Mouse (Mus musculus): ENCODE results near the gene Leng1. TPM values are rescaled to one million over a fixed set of nuclear protein-coding genes. Genes with fewer than 3 reads are reported as not detected.

Leng1 gene
- total RNA-seq, 2 experiments from 2014 or later = 7.9 to 9.4 TPM

GRCm38 (mm10) chr7:3643412-3643811 is 22.2 kb downstream of the Leng1 start:
- no peak for ATAC-seq (replicated peaks; ENCODE audit: poor library complexity)

GRCm38 (mm10) chr7:3630478-3630815 is 35.2 kb downstream of the Leng1 start:
- ATAC-seq (replicated peaks; ENCODE audit: poor library complexity) = peak; percentile 10; the same call in 1 of the 2 replicates

GRCm38 (mm10) chr7:3629543-3630477 is 35.8 kb downstream of the Leng1 start, which contains the start of the genes Tfpt and Prpf31:
Tfpt (minus strand) TSS chr7:3629929.
Prpf31 (plus strand) TSS chr7:3629985.
- ATAC-seq (replicated peaks; ENCODE audit: poor library complexity) = peak; percentile 94

- no peak for ATAC-seq (replicated peaks; ENCODE audit: poor library complexity)
Observed at GRCm38 (mm10) chr7:3629030-3629429, 36.6 kb downstream of the Leng1 start.

GRCm38 (mm10) chr7:3617242-3617995 is 48.2 kb downstream of the Leng1 start, which contains the start of gene Ndufa3:
Ndufa3 (plus strand) TSS chr7:3617373.
- ATAC-seq (replicated peaks; ENCODE audit: poor library complexity) = peak; percentile 96

- ATAC-seq (replicated peaks; ENCODE audit: poor library complexity) = peak; percentile 26
Observed at GRCm38 (mm10) chr7:3616389-3617241, 49.0 kb downstream of the Leng1 start.

- no peak for ATAC-seq (replicated peaks; ENCODE audit: poor library complexity)
Observed at GRCm38 (mm10) chr7:3616057-3616388, 49.6 kb downstream of the Leng1 start, which contains the start of gene Oscar. Oscar (minus strand) TSS chr7:3616157.

GRCm38 (mm10) chr7:3614021-3614420 is 51.6 kb downstream of the Leng1 start:
- ATAC-seq (replicated peaks; ENCODE audit: poor library complexity) = no peak

- no peak for ATAC-seq (replicated peaks; ENCODE audit: poor library complexity)
Observed at GRCm38 (mm10) chr7:3611006-3611405, 54.6 kb downstream of the Leng1 start.

GRCm38 (mm10) chr7:3610437-3610836 is 55.2 kb downstream of the Leng1 start:
- ATAC-seq (replicated peaks; ENCODE audit: poor library complexity) = peak; percentile 47; the same call in 1 of the 2 replicates

Other genes with a start within 250 kb of the Leng1 start
- not detected in 2 replicates for gene Cacng6, start 241.6 kb downstream of the Leng1 start, total RNA-seq (2015)
- not detected in 2 replicates for gene Cacng6, start 241.6 kb downstream of the Leng1 start, total RNA-seq (2017)
- gene Tarm1, start 163.2 kb downstream of the Leng1 start, total RNA-seq (2015) = 0.47 and 1.5 TPM in 2 replicates
- 0.12 and 0.91 TPM in 2 replicates for gene Tarm1, start 163.2 kb downstream of the Leng1 start, total RNA-seq (2017)
- 0.22 TPM in 1 of 2 replicates, not detected in the other for gene Oscar, start 49.7 kb downstream of the Leng1 start, total RNA-seq (2015)
- gene Oscar, start 49.7 kb downstream of the Leng1 start, total RNA-seq (2017) = not detected in 2 replicates
- 273 and 300 TPM in 2 replicates for gene Ndufa3, start 48.5 kb downstream of the Leng1 start, total RNA-seq (2015)
- gene Ndufa3, start 48.5 kb downstream of the Leng1 start, total RNA-seq (2017) = 219 and 232 TPM in 2 replicates
- 16.8 and 31.8 TPM in 2 replicates for gene Tfpt, start 35.9 kb downstream of the Leng1 start, total RNA-seq (2015)
- 34.4 and 44.2 TPM in 2 replicates for gene Tfpt, start 35.9 kb downstream of the Leng1 start, total RNA-seq (2017)
- gene Prpf31, start 35.9 kb downstream of the Leng1 start, total RNA-seq (2015) = 33.0 and 37.3 TPM in 2 replicates
- gene Prpf31, start 35.9 kb downstream of the Leng1 start, total RNA-seq (2017) = 113 and 130 TPM in 2 replicates
- gene Cnot3, start 20.6 kb downstream of the Leng1 start, total RNA-seq (2015) = 114 and 122 TPM in 2 replicates
- gene Cnot3, start 20.6 kb downstream of the Leng1 start, total RNA-seq (2017) = 20.0 and 25.3 TPM in 2 replicates
- gene Tmc4, start 11.7 kb upstream of the Leng1 start, total RNA-seq (2015) = 4.4 and 8.4 TPM in 2 replicates
- gene Tmc4, start 11.7 kb upstream of the Leng1 start, total RNA-seq (2017) = 2.9 and 3.2 TPM in 2 replicates
- 15.0 and 19.4 TPM in 2 replicates for gene Tsen34, start 27.0 kb upstream of the Leng1 start, total RNA-seq (2015)
- 17.7 and 21.0 TPM in 2 replicates for gene Tsen34, start 27.0 kb upstream of the Leng1 start, total RNA-seq (2017)
- gene Mboat7, start 27.7 kb upstream of the Leng1 start, total RNA-seq (2015) = 49.1 and 51.4 TPM in 2 replicates
- 19.0 and 27.6 TPM in 2 replicates for gene Mboat7, start 27.7 kb upstream of the Leng1 start, total RNA-seq (2017)
- 1,732 and 1,826 TPM in 2 replicates for gene Rps9, start 38.2 kb upstream of the Leng1 start, total RNA-seq (2015)
- 1,590 and 1,738 TPM in 2 replicates for gene Rps9, start 38.2 kb upstream of the Leng1 start, total RNA-seq (2017)
- 8.1 and 8.9 TPM in 2 replicates for gene Pirb, start 54.6 kb upstream of the Leng1 start, total RNA-seq (2015)
- 4.5 and 4.7 TPM in 2 replicates for gene Pirb, start 54.6 kb upstream of the Leng1 start, total RNA-seq (2017)
- gene Gm15448, start 159.8 kb upstream of the Leng1 start, total RNA-seq (2015) = 0.72 TPM in 1 of 2 replicates, not detected in the other
- gene Gm15448, start 159.8 kb upstream of the Leng1 start, total RNA-seq (2017) = not detected in 2 replicates
- 1.5 and 2.7 TPM in 2 replicates for gene Pira2, start 179.2 kb upstream of the Leng1 start, total RNA-seq (2015)
- gene Pira2, start 179.2 kb upstream of the Leng1 start, total RNA-seq (2017) = 1.5 TPM in 2 replicates
- gene Gm14548, start 232.3 kb upstream of the Leng1 start, total RNA-seq (2015) = 1.1 and 1.9 TPM in 2 replicates
- 0.17 and 3.1 TPM in 2 replicates for gene Gm14548, start 232.3 kb upstream of the Leng1 start, total RNA-seq (2017)
- 0.71 and 0.91 TPM in 2 replicates for gene Lilra6, start 249.7 kb upstream of the Leng1 start, total RNA-seq (2015)
- 0.64 and 0.67 TPM in 2 replicates for gene Lilra6, start 249.7 kb upstream of the Leng1 start, total RNA-seq (2017)

Data from megakaryocyte progenitor cell, adult 5-6 weeks (primary cell).